Mouse (Mus musculus): ENCODE measurements around the gene Mief2. TPM values are rescaled to one million over a fixed set of nuclear protein-coding genes. Genes with fewer than 3 reads are reported as not detected.

The Mief2 gene
- polyA plus RNA-seq, 2 experiments from 2014 or later = 9.9 to 12.0 TPM

DNA sequence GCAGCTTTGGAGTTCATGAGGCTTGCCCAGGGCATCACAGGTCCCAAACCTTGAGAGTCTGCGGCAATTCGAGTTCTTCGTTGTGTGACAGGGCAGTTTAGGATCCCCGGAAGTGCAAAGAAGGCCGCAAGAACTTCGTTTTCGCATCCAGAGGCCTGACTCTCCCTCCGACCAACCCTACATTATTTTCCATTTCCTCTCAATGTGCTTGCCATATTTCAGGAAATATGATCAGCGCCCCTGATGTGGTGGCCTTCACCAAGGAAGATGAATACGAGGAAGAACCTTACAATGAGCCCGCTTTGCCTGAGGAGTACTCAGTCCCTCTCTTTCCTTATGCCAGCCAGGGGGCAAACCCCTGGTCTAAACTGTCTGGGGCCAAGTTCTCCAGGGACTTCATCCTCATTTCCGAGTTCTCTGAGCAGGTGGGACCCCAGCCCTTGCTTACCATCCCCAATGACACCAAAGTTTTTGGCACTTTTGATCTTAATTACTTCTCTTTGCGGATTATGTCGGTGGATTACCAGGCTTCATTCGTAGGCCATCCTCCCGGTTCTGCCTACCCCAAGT, 49.7 kb downstream of the Mief2 start:
- no peak for ATAC-seq

- no peak for ATAC-seq
Measured at GRCm38 (mm10) chr11:60779673-60780189, 51.5 kb downstream of the Mief2 start.

Other genes starting within 250 kb of the Mief2 start
- 10 to 100 TPM; 31.4 to 40.9 TPM for gene Alkbh5, start 192.0 kb upstream of the Mief2 start, polyA plus RNA-seq (2017; shearing (Covaris generic))
- gene Llgl1, start 28.7 kb upstream of the Mief2 start, polyA plus RNA-seq (2017; shearing (Covaris generic)) = 10 to 100 TPM in 1 of 2 experiments, 1 to 10 TPM in 1; 6.2 to 10.4 TPM
- gene Flii, start 1.1 kb upstream of the Mief2 start, polyA plus RNA-seq (2017; shearing (Covaris generic)) = 10 to 100 TPM; 65.2 to 84.7 TPM
- gene Top3a, start 49.0 kb downstream of the Mief2 start, polyA plus RNA-seq (2017; shearing (Covaris generic)) = 10 to 100 TPM in 1 of 2 experiments, 1 to 10 TPM in 1; 9.8 to 10.6 TPM
- 1 to 10 TPM; 4.5 to 6.2 TPM for gene Smcr8, start 49.1 kb downstream of the Mief2 start, polyA plus RNA-seq (2017; shearing (Covaris generic))
- 10 to 100 TPM; 13.1 to 19.7 TPM for gene Shmt1, start 83.3 kb downstream of the Mief2 start, polyA plus RNA-seq (2017; shearing (Covaris generic))
- gene Dhrs7b, start 102.2 kb downstream of the Mief2 start, polyA plus RNA-seq (2017; shearing (Covaris generic)) = 10 to 100 TPM; 18.7 to 19.1 TPM
- gene Tmem11, start 150.9 kb downstream of the Mief2 start, polyA plus RNA-seq (2017; shearing (Covaris generic)) = 10 to 100 TPM; 27.9 to 28.2 TPM
- 1 to 10 TPM; 5.7 to 6.8 TPM for gene Natd1, start 186.4 kb downstream of the Mief2 start, polyA plus RNA-seq (2017; shearing (Covaris generic))
- 10 to 100 TPM; 58.3 to 66.8 TPM for gene Map2k3, start 203.6 kb downstream of the Mief2 start, polyA plus RNA-seq (2017; shearing (Covaris generic))

Measured in activated CD4-positive, CD25-positive, alpha-beta regulatory T cell, adult 4 months (primary cell).